Mouse (Mus musculus) frontal cortex, adult 2 months (tissue): ENCODE measurements around the gene Lmf1. TPM values are rescaled to one million over a fixed set of nuclear protein-coding genes. Genes with fewer than 3 reads are reported as not detected.

ENCODE experiments used
- DNase-seq, 2 experiments: peaks; one replicate each; pipeline ENCODE4 v3.0.0; 2022; ENCODE audit warnings: low spot score in 1 of 2; ENCODE audit errors: extremely low spot score in 1 of 2
- polyA plus RNA-seq: library from polyadenylated mRNA; depleted of rRNA; stranded (reverse); fragments of >200 nt; gene quantifications from 2 replicates; pipeline ENCODE4 v1.2.3, GENCODE M21; 2012; rRNA removed

The Lmf1 gene
- 17.1 and 18.3 TPM in 2 replicates for polyA plus RNA-seq

GRCm38 (mm10) chr17:25578920-25579319 lies at the start of gene Lmf1:
Gene Lmf1, plus strand, starts transcription at chr17:25579085.
- peak; percentile 93 to 96 for DNase-seq

GRCm38 (mm10) chr17:25530357-25531022 lies 48.4 kb upstream of the Lmf1 start:
- DNase-seq, result no peak

GRCm38 (mm10) chr17:25538945-25539875 lies 39.7 kb upstream of the Lmf1 start:
- peak in 1 of 2 experiments; percentile 41 for DNase-seq

GRCm38 (mm10) chr17:25540731-25541130 lies 38.2 kb upstream of the Lmf1 start:
- DNase-seq, result no peak

GRCm38 (mm10) chr17:25541768-25542167 lies 37.1 kb upstream of the Lmf1 start:
- DNase-seq, result no peak

GRCm38 (mm10) chr17:25547026-25547425 lies 31.9 kb upstream of the Lmf1 start:
- DNase-seq, result no peak

GRCm38 (mm10) chr17:25550020-25550419 lies 28.9 kb upstream of the Lmf1 start:
- DNase-seq, result no peak

GRCm38 (mm10) chr17:25551313-25551712 lies 27.6 kb upstream of the Lmf1 start:
- no peak for DNase-seq

GRCm38 (mm10) chr17:25555159-25555558 lies 23.7 kb upstream of the Lmf1 start:
- DNase-seq, result no peak

- peak; percentile 84 to 93 for DNase-seq
Observed at GRCm38 (mm10) chr17:25555666-25556629, 22.9 kb upstream of the Lmf1 start.

- no peak for DNase-seq
Observed at GRCm38 (mm10) chr17:25556630-25557354, 22.1 kb upstream of the Lmf1 start.

GRCm38 (mm10) chr17:25559634-25560033 lies 19.3 kb upstream of the Lmf1 start:
- DNase-seq, result no peak

- DNase-seq, result no peak
Observed at GRCm38 (mm10) chr17:25560554-25561222, 18.2 kb upstream of the Lmf1 start.

- DNase-seq, result peak; percentile 67 to 77
Observed at GRCm38 (mm10) chr17:25561223-25562028, 17.5 kb upstream of the Lmf1 start.

- DNase-seq, result no peak
Observed at GRCm38 (mm10) chr17:25564481-25564880, 14.4 kb upstream of the Lmf1 start.

- no peak for DNase-seq
Observed at GRCm38 (mm10) chr17:25565244-25565643, 13.6 kb upstream of the Lmf1 start.

- no peak for DNase-seq
Observed at GRCm38 (mm10) chr17:25565860-25566600, 12.9 kb upstream of the Lmf1 start.

GRCm38 (mm10) chr17:25567261-25567660 lies 11.6 kb upstream of the Lmf1 start:
- DNase-seq, result no peak
